Mouse (Mus musculus): ENCODE measurements around the gene Brd7. TPM values are rescaled to one million over a fixed set of nuclear protein-coding genes. Genes with fewer than 3 reads are reported as not detected.

Gene Brd7
- polyA plus RNA-seq, 1 experiment from 2014 or later = 48.6 TPM

DNA sequence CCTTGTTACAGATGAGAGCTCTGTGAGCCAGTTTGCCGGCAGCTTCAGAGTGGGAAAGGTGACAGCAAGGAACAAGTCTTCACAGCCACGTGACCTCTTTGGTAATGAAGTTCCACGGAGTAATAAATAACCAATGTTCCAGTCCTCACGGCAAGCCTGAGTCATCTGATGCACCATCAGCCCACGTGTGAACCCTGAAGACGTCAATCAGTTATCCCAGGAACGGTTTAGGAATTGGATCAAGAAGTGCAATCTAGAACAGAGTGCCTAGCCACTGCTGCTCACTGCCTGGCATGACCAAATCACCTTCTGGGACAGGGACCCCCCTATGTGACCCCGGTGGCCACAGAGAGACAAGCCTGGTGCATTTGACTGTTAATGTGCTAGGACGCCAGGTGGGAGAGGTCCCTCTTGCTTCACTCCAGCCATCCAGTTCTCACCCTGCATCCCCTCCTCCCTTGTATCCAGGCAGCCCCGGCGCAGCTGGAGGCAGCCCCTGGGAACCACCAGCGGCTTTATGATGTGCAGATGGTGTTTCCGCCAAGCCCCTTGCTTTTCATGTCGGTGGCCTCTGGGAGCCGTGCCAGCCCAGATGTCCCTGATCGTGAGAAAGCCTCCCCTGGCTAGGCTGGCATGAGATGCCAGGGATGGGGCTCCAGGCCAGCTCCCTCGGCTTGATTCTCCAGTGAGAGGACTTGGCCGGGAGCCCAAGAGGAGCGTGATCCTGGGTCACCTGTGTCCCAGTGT is 15.0 kb upstream of the Brd7 start:
- Histone ChIP-seq H3K4me1 (replicated peaks; ENCODE audit: control insufficient read depth, insufficient read depth, low read length) (no peaks in the 10 kb centered on the region), H3K27ac (ENCODE audit: low read depth, low read length) (no peak overlapping the region), H3K36me3 (ENCODE audit: control insufficient read depth, insufficient read depth) (no peaks in the 10 kb centered on the region), H3K4me3 (ENCODE audit: low read depth, low read length) (no peak overlapping the region), H3K4me2 (replicated peaks; ENCODE audit: low read depth) (no peak overlapping the region), H3K27me3 (replicated peaks; ENCODE audit: control insufficient read depth, insufficient read depth, low read length) (no peaks in the 10 kb centered on the region), H3K9ac (ENCODE audit: low read depth, low read length) (no peak overlapping the region), H3K9me3 (ENCODE audit: control insufficient read depth) (no peaks in the 10 kb centered on the region)
- WGBS = 54% methylated on average over 19 of the region's 19 CpGs
- no peak for TF ChIP-seq CTCF (IDR thresholded peaks at IDR 0.05; ENCODE audit: low read depth)
- no peak for ATAC-seq

DNA sequence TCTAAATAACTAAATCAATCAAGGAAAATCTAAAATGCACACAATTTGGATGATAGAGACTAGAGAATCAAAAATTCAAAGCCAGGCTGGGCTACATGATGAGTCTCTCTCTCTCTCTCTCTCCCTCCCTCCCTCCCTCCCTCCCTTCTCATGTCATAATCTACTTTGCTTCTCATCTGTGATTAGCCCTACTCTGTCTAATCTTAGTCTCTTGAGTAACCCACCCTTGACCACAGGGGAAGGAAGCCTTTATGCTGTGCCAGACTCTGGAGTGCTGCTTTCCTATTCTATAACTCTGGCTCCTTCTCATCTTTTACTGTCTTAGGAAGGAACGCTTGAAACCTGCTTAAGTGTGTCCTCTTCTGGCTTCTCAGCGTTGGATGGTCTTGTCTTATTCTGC is 9.5 kb upstream of the Brd7 start:
- no peak overlapping the region for H3K27ac ChIP-seq (ENCODE audit: low read depth, low read length)
- H3K4me2 ChIP-seq (replicated peaks; ENCODE audit: low read depth) = no peak overlapping the region
- ATAC-seq = no peak
- no peaks in the 10 kb centered on the region for H3K9me3 ChIP-seq (ENCODE audit: control insufficient read depth)
- H3K27me3 ChIP-seq (replicated peaks; ENCODE audit: control insufficient read depth, insufficient read depth, low read length) = no peaks in the 10 kb centered on the region
- no peaks in the 10 kb centered on the region for H3K4me1 ChIP-seq (replicated peaks; ENCODE audit: control insufficient read depth, insufficient read depth, low read length)
- H3K4me3 ChIP-seq (ENCODE audit: low read depth, low read length) = no peak overlapping the region
- H3K9ac ChIP-seq (ENCODE audit: low read depth, low read length) = no peak overlapping the region
- no peaks in the 10 kb centered on the region for H3K36me3 ChIP-seq (ENCODE audit: control insufficient read depth, insufficient read depth)
- 83% methylated on average over 2 of the region's 2 CpGs for WGBS
- TF ChIP-seq CTCF (IDR thresholded peaks at IDR 0.05; ENCODE audit: low read depth) = no peak

DNA sequence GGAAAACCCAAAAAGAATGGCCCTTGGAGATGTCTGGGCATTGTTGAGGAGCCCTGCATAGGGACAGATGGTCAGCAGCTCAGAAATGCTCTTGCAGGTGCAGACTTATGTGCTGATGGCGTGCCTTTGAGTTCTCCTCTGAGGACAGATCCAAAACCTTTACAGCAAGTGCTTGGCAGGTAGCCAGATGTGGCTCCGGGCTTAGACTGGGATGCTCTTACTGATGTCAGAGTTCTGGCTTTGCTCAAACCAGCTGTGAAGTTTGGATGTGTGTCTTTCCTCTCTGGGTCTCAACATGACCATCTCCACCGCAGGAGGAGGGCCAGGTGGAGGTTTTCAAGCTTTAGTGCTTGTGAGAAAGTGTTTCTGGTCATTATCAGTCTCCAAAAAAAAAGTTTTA is 7.8 kb upstream of the Brd7 start:
- Histone ChIP-seq H3K4me2 (replicated peaks; ENCODE audit: low read depth) (no peak overlapping the region), H3K36me3 (ENCODE audit: control insufficient read depth, insufficient read depth) (no peaks in the 10 kb centered on the region), H3K4me3 (ENCODE audit: low read depth, low read length) (no peak overlapping the region), H3K9me3 (ENCODE audit: control insufficient read depth) (no peaks in the 10 kb centered on the region), H3K27me3 (replicated peaks; ENCODE audit: control insufficient read depth, insufficient read depth, low read length) (no peaks in the 10 kb centered on the region), H3K4me1 (replicated peaks; ENCODE audit: control insufficient read depth, insufficient read depth, low read length) (no peaks in the 10 kb centered on the region), H3K27ac (ENCODE audit: low read depth, low read length) (no peak overlapping the region), H3K9ac (ENCODE audit: low read depth, low read length) (no peak overlapping the region)
- TF ChIP-seq CTCF (IDR thresholded peaks at IDR 0.05; ENCODE audit: low read depth) = no peak
- no peak for ATAC-seq
- WGBS = 38% methylated on average over 3 of the region's 3 CpGs

DNA sequence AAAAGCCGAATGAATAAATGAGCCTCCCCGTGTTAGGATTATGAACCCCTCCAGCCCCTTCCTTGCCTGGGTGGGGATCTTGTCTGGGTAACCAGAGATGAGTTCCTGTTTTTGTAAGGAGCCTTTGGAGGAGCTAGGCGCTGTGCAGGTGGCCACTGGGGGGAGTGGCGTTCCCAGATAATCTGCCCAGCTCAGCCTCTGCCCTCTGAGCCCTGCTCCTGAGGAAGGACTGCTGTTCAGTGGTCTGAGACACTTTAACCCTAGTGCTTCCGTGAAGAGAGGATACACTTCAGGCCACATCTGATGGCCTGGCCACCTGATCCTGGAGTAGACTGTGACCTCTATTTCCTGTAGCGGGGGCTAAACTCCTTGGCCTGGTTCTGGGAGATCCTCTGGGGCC is 7.2 kb upstream of the Brd7 start:
- TF ChIP-seq CTCF (IDR thresholded peaks at IDR 0.05; ENCODE audit: low read depth) = peak; percentile 69
- no peak overlapping the region for H3K4me3 ChIP-seq (ENCODE audit: low read depth, low read length)
- ATAC-seq = peak; percentile 33; the same call in 1 of the 2 replicates
- no peaks in the 10 kb centered on the region for H3K36me3 ChIP-seq (ENCODE audit: control insufficient read depth, insufficient read depth)
- H3K27me3 ChIP-seq (replicated peaks; ENCODE audit: control insufficient read depth, insufficient read depth, low read length) = no peaks in the 10 kb centered on the region
- no peak overlapping the region for H3K4me2 ChIP-seq (replicated peaks; ENCODE audit: low read depth)
- H3K9me3 ChIP-seq (ENCODE audit: control insufficient read depth) = no peaks in the 10 kb centered on the region
- no peaks in the 10 kb centered on the region for H3K4me1 ChIP-seq (replicated peaks; ENCODE audit: control insufficient read depth, insufficient read depth, low read length)
- H3K27ac ChIP-seq (ENCODE audit: low read depth, low read length) = no peak overlapping the region
- H3K9ac ChIP-seq (ENCODE audit: low read depth, low read length) = no peak overlapping the region
- WGBS = 17% methylated on average over 6 of the region's 6 CpGs

DNA sequence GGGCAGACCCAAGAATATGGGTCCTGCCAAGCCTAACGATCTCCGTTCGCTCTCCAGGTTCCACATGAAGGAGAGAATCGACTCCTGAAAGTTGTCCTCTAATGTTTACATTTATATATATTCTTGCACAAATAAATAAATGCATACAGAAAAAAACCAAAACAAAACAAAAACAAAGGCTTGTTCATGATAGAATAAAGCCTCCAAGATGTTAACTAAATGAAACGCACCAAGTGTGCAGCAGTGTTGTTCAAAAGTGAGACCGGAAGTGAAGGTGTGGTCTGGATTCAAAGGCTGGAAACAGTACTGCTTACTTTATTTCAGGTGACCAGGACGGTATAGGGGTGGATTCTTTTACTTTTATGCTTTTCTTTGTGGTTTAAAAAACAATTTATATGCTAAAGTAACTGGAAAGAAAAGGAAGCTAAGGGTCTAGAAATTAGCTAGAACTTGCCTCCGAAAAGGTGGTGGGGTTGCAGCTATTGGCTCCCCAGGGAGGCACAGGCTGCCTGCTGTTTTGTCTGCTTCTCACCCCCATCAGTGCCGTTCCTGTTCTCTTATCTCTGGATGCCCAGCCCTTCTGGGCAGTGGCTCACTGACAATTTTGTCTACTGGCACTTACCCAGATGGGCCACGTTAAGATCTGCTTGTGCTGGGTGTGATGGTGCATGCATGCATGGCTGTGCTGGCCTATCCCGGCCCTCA is 604 bp upstream of the Brd7 start:
- Histone ChIP-seq H3K4me1 (replicated peaks; ENCODE audit: control insufficient read depth, insufficient read depth, low read length) (0 out of 2 replicates have a peak, but pooled peaks cover 2% of the 10 kb centered on the region), H3K4me2 (replicated peaks; ENCODE audit: low read depth) (peak overlapping the region; percentile 81), H3K9ac (ENCODE audit: low read depth, low read length) (peak overlapping the region; percentile 96), H3K9me3 (ENCODE audit: control insufficient read depth) (no peaks in the 10 kb centered on the region), H3K36me3 (ENCODE audit: control insufficient read depth, insufficient read depth) (peaks cover 17% of the 10 kb centered on the region), H3K4me3 (ENCODE audit: low read depth, low read length) (peak overlapping the region; percentile 94), H3K27ac (ENCODE audit: low read depth, low read length) (no peak overlapping the region), H3K27me3 (replicated peaks; ENCODE audit: control insufficient read depth, insufficient read depth, low read length) (no peaks in the 10 kb centered on the region)
- no peak for TF ChIP-seq CTCF (IDR thresholded peaks at IDR 0.05; ENCODE audit: low read depth)
- WGBS = 26% methylated on average over 11 of the region's 11 CpGs
- ATAC-seq = peak; percentile 46; the same call in 1 of the 2 replicates

DNA sequence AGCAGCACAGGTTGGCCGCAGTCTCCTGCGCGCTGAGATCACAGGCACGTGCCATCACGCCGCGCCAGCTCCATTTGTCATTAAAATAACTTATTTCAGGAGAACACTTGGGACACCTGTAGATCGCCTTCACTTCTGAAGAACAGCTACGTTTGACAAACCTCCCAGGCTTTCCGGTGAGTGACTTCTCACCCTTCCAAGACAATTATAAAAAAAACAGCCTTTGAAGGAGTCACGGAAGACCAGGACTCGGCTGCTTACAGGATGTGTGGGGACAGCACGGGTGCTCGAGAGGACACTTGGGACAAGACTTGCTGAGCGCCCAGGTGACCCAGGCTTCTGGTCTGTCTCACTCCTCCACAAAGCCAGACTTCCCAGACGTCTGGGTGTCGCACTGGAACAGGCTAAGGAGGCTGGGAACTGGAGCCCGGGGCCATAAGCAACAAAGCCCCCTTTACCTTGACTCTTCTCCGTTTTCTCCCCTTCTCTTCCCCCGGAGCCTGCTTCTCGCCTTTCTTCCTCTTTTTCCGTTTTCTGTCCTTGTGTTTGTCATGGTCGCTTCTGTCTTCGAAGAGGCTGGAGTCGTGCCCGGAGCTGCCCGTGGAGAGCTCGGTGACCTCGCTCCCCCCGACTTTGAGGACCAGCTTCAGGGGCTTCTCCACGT is 818 bp downstream of the Brd7 start:
- Histone ChIP-seq H3K4me2 (replicated peaks; ENCODE audit: low read depth) (peak overlapping the region; percentile 81), H3K9me3 (ENCODE audit: control insufficient read depth) (no peaks in the 10 kb centered on the region), H3K27me3 (replicated peaks; ENCODE audit: control insufficient read depth, insufficient read depth, low read length) (no peaks in the 10 kb centered on the region), H3K4me1 (replicated peaks; ENCODE audit: control insufficient read depth, insufficient read depth, low read length) (0 out of 2 replicates have a peak, but pooled peaks cover 2% of the 10 kb centered on the region), H3K36me3 (ENCODE audit: control insufficient read depth, insufficient read depth) (peaks cover 30% of the 10 kb centered on the region), H3K4me3 (ENCODE audit: low read depth, low read length) (peak overlapping the region; percentile 94), H3K9ac (ENCODE audit: low read depth, low read length) (peak overlapping the region; percentile 96), H3K27ac (ENCODE audit: low read depth, low read length) (peak overlapping the region; percentile 86)
- no peak for ATAC-seq
- under 1% methylated on average over 31 of the region's 31 CpGs for WGBS
- no peak for TF ChIP-seq CTCF (IDR thresholded peaks at IDR 0.05; ENCODE audit: low read depth)

Measured in intestine, postnatal 0 days (tissue).